Mouse (Mus musculus) lung, postnatal 0 days (tissue): ENCODE measurements around the gene Rps6ka2.

Source experiments
- CTCF ChIP-seq: IDR thresholded peaks from 2 replicates; pipeline ENCODE4 v1.5.1; 2016; ENCODE audit warnings: antibody characterized with exemption, mild to moderate bottlenecking
- EP300 ChIP-seq: IDR thresholded peaks from 2 replicates; pipeline ENCODE4 v1.6.1; 2016; ENCODE audit warnings: antibody characterized with exemption, mild to moderate bottlenecking, control low read depth

- TF ChIP-seq CTCF: peak; percentile 54
- TF ChIP-seq EP300: no peak
Observed at GRCm38 (mm10) chr17:7213214-7213613, 43.3 kb downstream of the Rps6ka2 start.
